Mouse (Mus musculus) testis, postnatal 10 days (tissue): ENCODE results near the gene Sqstm1.

Source experiments
- DNase-seq: peaks from one replicate; pipeline ENCODE4 v3.0.0; 2021; ENCODE audit warnings: low spot score

The Sqstm1 gene

DNA sequence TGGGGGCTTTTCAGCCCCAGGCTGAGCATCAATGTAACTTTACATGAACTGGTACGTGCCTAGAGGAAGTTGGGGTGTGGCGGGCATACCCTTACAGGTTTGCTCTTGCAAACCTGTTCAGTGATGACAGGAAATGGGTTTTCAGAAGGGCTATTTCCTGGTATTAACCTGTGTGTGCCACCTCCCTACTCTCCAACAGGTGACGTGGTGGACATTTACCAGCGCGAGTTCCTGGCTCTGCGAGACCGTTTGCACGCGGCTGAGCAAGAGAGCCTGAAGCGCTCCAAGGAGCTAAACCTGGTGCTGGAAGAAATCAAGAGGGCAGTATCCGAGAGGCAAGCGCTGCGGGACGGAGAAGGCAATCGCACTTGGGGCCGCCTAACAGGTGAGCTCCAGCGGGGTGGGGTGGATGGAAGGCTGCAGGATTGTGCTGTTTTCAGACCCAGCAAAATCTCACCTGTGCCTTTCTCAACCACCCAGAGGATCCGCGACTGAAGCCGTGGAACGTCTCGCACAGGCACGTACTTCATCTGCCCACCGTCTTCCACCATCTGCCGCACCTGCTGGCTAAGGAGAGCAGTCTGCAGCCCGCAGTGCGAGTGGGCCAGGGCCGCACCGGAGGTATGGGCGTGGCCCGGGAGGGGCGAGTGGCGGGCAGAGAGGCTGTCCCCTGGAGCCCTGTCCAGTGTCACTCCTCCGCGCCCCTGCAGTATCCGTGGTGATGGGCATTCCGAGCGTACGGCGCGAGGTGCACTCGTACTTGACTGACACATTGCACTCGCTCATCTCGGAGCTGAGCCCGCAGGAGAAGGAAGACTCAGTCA, 20.1 kb upstream of the Sqstm1 start:
- DNase-seq, result peak; percentile 58

DNA sequence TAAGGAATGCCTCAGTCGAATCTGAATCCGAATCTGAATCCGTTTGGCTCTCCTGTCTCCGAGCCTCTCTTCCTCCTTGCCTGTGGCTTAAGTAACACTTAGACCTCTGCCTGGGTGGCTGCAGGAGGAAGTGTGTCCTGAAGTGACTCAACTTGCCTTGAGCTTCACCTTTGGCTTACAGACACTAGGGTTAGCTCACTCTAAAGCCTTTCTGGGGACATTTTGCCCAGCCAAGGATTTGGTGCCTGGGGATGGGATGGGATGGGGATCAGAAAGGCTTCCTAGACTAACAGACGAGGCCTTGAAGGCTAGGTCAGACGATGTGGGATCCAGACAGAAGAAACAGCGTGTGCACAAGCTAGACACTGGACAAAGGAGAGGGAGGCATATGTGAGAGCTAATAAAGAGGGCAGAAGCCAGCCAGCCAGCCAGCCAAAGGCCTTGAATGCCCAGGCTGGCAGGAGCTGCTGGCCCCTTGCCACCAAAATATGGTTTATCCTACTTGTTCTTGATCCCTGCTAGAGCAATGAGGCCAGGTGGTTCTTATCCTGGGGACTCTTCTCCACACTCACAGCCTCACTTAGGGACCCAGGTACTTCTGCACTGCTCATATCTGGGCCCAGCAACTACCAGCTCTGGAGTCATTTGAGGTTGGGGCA, 18.8 kb upstream of the Sqstm1 start:
- peak; percentile 85 for DNase-seq

DNA sequence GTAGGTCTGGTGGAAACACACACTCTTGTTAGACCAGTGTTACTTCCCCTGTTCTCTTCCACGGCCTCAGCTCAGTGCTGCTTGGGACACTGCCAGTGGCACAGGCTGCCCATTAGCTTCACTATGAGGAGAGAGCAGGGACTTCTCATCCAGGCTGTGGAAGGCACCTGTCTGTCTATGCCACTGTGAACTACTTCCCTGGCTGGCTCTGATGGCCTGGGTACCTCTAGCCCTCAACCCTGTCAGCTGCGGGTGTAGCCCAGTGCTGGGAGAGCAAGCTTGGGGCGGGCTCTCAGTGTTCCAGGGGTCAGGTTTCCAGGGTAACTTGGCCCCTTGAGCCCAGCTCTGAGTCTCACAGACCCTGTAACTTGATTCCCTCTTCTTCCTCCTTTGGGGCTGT, 18.1 kb upstream of the Sqstm1 start:
- no peak for DNase-seq

DNA sequence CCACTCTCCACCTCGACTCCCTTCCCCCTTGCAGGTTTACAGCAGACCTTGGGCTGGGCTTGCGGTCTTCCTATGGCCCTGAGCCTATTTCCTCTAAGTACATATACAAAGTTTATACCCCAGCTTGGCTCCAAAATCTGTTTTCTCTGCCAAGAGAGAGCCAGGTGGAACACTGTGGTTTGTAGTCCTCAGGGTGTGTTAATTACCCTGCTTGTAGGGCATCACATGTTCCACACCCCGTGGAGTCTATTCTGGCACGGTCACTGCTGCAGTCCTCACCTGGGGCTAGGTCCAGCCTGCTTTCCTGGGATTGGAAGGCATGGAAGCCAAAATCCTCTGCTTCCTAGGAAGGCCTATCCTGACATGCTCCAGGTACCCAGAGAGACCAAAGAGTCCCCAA, 17.1 kb upstream of the Sqstm1 start:
- DNase-seq, result no peak

DNA sequence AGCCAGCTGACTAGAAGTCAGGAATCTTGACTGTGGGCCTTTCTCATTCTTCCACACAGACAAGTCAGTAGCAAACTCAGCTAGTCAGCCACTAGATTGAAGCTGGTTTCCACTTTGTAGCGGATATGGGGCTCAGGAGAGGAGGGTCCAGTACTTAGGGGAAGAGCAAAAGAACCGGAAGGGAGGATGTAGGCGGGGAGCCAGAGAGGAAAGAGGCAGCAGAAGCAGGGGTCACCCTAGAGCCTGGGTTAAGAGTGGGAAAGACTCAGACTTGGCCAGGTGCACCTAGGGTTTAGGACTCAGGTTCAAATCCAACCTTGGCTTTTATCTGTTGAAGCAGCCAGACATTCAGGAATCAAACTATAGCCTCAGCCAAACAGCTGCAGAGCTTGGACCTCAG, 16.6 kb upstream of the Sqstm1 start:
- peak; percentile 49 for DNase-seq

DNA sequence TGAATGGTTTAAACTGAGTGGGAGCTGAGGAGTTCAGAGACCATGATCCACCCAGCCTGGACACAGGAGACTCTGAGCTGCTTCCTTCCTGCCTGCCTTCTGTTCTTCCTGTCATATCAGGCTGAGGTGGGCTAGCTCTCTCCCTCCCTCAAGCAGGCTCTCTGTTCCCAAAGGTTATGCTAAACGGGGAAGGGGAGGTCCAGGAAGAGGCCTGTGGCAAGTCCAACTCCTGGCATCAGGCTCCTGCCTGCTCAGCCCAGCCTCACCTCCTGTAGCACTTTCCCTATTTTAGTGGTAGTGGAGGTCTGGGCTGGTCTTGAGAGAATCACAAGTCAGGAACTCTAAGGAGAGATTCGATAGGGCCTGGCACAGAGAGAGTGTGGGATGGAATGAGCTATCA, 15.8 kb upstream of the Sqstm1 start:
- peak; percentile 42 for DNase-seq

DNA sequence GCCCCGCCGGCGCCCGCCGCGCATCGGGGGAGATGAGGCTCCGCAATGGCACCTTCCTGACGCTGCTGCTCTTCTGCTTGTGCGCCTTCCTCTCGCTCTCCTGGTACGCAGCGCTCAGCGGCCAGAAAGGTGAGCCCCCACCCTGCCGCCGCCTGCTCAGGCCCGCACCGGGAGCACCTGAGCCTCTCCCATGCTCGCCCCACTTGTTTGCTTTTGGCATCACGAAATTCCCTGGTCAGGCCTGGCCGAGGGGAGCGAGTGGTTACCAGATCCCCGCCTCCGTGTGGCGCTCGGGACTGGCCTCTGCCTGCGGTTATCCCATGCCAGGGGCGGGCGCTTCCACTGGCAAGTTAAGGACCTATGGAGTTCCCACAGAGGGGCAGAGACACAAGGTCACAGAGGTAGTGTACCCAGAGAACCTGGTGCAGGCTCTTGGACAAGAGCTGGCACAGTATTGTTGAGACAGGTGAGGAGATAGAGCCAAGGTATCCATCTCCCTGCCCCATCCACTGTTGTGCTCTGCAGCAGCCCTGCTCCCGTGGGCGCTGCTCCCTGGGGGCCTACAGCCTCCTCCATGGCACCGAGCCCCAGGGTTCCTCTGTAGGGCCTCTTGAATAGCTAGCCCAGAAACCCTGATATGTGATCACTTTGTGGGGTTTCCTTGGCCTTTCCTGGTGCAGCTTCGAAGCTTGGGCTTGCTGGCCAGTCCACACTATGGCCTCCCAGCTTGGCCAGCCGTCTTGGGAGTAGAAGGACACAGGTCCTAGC, 15.2 kb upstream of the Sqstm1 start:
- DNase-seq, result peak; percentile 67

DNA sequence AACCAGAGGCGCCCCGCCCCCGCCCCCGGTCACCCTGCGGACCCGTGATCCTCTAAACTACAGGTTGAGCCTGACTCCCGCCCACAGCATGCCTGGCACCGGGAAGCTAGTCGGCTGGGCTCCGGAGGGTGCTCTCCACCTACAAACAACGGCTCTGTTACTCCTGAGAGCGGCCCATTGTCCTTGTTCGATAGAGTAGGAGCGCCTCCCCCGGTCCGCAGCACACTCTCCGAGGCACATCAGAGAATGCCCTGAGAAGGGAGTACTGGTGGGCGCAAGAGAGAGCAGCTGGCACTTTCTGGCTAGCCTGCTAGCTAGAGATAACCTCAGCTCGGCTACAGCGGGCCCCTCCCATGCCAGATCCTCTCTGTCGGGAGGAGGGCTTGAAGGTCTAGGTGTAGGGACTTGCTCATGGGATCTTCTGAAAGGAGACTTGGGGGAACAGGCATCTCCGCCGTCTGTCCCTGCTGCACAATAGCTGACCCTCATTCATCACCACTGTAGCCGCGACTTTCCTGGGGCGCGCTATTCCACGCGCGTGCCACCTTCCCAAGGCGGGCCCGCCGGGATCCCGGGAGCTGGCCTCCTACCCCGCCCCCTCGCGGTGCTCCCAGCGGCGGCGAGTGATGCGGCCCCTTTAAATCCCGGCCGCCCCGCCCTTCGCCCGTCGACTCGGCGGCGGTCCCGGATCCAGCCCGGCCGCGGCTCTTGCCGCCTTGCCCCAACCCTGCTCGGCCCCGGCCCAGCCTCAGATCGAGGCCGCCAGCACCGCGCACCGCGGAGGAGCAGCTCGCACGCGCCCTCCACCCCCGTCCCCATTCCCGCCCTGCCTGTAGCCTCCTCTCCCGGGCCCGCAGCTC, 14.3 kb upstream of the Sqstm1 start:
- DNase-seq, result peak; percentile 93

DNA sequence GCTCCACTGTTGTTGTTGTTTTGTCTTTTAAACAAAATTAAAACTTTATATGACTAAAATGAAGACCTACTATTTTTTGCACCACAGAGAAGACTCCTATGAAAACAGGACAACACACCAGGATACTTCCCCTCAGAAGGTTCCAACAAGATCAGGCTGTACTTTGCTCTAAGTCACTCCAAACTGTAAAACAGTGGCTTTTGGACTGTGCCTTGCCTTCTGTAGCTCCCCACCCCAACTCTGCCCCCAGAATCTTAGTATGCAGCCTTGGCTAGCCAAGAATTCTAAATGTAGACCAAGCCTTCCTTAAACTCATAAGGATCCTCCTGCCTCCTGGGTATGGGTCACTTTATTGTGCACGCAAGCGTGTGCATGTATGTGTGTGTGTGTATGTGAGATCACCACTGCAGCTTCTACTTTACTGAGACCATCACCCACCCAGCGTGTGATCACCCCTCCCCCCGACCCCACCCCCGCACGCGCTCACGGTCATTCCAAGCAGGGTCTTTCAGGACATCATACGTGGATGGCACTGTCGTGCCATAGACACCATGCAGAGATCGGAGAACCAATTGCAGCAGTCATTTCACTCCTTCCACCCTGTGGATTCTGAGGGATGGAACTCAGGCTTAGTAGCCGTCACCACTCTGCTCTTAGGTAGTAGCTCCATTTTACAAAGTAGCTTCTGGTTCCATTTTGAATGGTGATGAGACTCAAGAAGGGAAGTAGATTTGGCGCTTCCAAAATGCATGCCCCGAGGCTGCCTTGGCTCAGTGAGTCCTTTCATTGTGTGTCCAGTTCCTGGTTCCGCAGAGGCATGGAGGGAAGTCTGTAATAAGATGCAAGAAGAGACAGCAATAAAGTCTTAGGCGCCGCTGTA, 13.4 kb upstream of the Sqstm1 start:
- DNase-seq, result no peak

DNA sequence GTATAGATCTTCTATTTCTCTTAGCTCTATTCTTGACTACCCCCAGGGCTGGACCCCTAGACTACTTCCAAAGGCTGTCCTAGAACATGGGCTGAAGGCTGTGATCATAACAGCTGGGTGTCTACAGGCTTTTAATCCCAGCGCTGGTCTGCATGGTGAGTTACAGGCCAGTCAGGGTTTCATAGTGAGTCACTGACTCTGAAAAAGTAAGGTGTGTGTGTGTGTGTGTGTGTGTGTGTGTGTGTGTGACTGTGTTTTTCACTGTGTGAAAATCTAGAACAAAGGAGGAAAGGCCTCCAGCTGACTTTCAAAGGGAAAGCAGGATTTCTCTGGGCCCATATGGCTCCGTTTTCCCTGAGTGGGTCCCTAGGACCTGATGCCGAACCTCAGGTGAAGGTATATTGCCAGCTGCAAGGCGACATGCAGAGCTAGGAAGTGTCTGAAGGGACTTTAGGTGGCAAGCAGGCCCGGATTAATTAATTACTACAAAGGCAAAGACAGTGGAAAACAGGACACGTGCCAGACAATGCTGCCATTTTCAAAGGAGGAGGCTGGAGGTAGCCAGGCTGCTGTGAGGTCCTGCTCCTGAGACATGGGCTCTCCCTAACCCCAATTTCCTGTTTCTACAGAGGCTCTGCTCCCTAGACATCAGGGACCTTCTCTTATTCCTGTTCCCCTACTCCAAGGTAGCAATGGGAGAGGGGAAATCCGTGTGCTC, 12.1 kb upstream of the Sqstm1 start:
- DNase-seq, result no peak

DNA sequence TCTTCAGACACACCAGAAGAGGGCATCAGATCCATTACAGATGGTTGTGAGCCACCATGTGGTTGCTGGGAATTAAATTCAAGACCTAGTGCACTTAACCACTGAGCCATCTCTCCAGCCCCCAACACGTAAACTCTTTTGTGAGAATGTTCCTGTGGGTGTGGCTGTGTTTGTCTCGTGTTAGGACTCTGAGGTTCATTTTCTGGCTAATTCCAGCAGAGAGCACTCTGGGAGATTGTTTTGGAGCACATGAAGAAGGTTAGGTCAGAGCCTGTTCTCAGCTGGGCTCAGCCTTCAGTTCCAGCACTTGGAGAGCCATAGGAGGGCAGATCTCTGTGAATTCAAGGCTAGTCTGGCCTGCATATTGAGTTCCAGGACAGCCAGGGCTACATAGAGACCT, 9.2 kb upstream of the Sqstm1 start:
- DNase-seq, result no peak

DNA sequence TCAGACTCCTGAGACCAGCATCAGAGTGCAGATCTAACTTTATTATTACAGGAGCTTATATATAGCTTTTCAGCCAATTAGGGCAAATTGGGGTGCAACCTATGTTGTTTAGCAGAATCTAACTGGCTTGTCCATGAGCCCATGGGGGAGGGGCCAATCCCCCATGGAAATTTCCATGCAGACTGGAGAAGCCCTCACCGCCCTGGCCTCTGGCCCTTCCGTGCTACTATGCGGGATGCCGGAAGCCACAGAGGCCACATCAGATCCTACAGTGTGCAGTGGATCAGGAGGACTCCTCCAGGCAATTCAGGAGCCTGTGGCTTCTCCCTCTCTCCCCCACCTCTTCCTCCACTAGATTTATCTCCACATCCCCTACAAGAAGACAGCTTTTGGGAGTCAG, 7.2 kb upstream of the Sqstm1 start:
- peak; percentile 56 for DNase-seq

DNA sequence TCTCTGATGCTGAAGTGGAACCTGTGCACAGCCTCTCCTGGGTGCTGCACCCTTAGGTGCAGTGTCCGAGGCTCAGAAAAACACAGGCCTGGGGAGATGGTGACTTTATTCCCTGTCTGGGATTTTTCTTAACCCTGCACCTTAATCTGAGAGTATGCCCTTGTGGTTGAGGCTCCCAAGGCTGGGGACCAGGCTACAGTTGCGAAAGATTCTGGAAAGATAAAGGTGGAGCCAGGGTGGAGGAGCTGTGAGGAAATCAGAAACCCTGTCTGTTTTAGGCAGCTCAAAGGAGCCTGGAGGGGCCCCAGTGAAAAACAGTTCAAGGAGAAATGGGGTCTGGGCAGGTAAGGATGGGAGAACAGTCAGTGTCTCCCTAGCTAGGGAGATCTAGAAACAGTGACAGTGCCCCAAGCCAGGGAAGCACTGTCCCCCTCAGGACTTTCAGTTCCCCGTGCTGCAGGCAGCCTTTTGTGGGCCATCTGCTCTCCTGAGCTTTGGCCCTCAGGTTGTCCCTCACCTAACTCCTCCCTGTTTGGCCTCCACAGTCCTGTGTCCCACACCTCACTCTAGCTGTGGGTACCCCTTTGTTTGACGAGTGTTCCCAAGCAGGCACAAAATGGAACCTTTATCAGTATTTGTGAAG, 6.2 kb upstream of the Sqstm1 start:
- no peak for DNase-seq

DNA sequence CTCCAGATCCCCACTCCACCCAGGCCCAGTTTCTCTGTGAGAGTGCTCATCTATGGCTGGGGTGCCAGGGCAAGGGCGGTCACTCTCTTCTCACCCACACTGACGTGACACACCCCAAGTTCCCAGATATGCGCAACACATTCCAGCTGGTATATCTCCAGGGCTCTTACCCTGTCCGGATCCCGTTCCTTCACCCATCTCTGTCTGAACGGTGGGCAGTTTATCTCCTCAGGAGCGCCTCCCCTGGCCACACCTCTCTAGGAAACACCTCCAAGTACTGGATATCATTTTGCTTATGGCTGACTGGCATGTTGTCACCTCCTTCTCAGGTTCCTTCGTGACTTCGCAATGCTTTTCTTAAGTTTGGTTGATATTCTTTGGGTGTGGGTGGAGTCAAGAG, 5.0 kb upstream of the Sqstm1 start:
- peak; percentile 46 for DNase-seq

DNA sequence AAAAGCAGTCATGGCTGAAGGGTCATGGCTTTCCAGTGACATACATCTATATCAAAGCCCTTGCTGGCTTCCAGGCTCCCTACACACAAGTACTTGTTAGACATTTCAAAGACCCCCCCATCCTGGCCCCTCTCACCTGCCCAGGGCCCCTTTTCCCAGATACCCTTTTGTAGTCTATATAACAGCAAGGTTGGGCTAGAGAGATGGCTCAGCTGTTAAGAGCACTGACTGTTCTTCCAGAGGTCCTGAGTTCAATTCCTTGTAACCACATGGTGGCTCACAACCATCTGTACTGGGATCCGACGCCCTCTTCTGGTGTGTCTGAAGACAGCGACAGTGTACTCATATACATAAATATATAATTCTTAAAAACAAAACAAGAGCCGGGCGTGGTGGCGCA, 4.0 kb upstream of the Sqstm1 start:
- DNase-seq, result no peak

DNA sequence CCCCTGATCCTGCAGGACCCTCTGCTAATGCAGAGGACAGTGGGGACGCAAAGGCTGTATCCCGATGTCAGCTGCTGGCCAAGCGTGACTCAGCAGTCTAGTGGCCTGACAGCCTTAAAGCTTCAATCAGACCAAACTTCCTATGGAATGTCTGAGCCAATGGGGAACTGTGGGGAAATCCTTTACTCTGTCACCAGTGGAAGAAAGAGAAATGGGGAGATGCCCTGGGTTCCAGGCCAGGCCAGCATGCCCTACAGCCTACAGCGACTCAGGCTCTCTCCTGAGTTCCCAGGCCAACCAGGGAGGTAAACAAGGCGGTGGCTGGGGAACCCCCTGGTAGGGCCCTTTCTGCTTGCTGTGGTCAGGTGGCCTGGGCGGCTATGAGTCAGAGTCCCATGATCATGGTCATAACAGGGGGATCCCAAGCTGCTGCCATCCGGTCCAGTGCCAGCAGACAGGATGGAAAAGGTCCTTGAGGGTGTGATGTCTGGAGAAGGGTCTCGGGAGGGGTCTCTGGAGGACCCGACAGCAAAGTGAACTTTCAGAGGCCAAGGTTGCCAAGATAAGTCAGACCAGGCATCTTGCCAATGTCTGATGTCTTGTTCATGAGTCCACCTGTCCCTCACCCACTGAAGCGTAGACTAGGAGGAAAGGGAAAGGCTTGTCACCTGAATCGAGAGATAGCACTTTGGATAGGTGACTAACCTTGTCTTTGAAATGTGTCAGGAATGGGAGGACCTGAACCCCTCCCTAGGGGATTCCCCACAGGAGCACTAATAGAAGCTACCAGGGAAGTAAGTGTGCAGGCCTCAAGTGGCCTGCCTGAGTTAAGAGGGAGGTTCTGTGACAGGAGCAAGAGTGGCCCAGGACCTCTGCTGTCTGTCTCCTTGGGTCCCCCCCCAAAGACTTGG, 2.5 kb upstream of the Sqstm1 start:
- peak; percentile 68 for DNase-seq

DNA sequence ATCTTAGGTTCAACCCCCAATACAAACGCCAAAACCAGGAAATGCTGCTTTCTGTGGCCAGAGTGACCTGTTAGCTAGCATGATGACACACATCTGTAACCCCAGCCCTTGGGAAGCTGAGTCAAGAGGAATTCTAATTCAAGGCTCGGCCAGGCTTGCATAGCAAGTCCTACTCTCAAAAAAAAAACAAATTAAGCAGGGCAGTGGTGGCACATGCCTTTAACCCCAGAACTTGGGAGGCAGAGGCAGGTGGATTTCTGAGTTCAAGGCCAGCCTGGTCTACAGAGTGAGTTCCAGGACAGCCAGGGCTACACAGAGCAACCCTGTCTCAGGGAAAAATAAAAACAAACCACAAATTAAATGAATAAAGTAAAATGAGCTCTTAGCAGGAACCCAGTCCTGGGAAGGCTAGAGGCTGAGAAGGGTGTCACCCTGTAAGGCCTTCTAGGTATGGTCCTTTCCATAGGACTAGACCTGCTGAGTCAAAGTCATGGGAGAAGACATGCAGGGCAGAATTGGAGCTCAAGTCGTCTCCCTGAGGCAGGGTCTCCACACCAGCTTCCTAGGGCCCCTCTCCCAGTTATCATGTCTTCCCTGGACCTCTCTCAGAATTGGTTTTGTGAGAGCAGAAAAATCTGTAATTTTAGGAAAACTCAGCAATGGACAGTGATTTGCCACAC, 1.6 kb upstream of the Sqstm1 start:
- DNase-seq, result no peak
